Comparison of ENCODE assay signal across 11 mouse cellular contexts in genomic region chr3:156351727-156352126, GRCm38 (mm10).
DNase-seq lines count a peak whose midpoint lies in the region; ATAC-seq and TF ChIP-seq lines count a peak whose summit lies in the region.
"Had no signal": no experiment of that assay in that cellular context is flagged by ENCODE, and none has a peak within 500 bp of the region (broad histone marks: within the 10 kb centered on the region; RNA-seq: fewer than 3 reads in every experiment).

No protein-coding gene starts in this region.

- no peak for ATAC-seq in intestine, postnatal 0 days
- ATAC-seq in intestine, embryonic 16.5 days: no peak
- no peak for ATAC-seq in stomach, postnatal 0 days (ENCODE audit: low FRiP score, low TSS enrichment)
- ATAC-seq: forebrain, postnatal 0 days had no signal

- H3K27ac ChIP-seq in intestine, postnatal 0 days (ENCODE audit: low read depth, low read length): no peak overlapping the region
- H3K27ac ChIP-seq in intestine, embryonic 16.5 days (ENCODE audit: low read length): no peak overlapping the region
- no peak overlapping the region for H3K27ac ChIP-seq in stomach, postnatal 0 days (replicated peaks)
- H3K27ac ChIP-seq: limb, embryonic 13.5 days had no signal

- no peaks in the 10 kb centered on the region for H3K27me3 ChIP-seq in intestine, postnatal 0 days (replicated peaks; ENCODE audit: control insufficient read depth, insufficient read depth, low read length)
- no peaks in the 10 kb centered on the region for H3K27me3 ChIP-seq in intestine, embryonic 16.5 days (replicated peaks; ENCODE audit: control insufficient read depth, insufficient read depth, low read length)
- H3K27me3 ChIP-seq in stomach, postnatal 0 days (ENCODE audit: control insufficient read depth, insufficient read depth, low read length): no peaks in the 10 kb centered on the region
- H3K27me3 ChIP-seq: limb, embryonic 13.5 days had no signal

- no peaks in the 10 kb centered on the region for H3K9me3 ChIP-seq in intestine, postnatal 0 days (ENCODE audit: control insufficient read depth)
- H3K9me3 ChIP-seq in intestine, embryonic 16.5 days (ENCODE audit: control insufficient read depth, low read length): no peaks in the 10 kb centered on the region
- no peaks in the 10 kb centered on the region for H3K9me3 ChIP-seq in stomach, postnatal 0 days (ENCODE audit: control insufficient read depth, low read length)
- H3K9me3 ChIP-seq: limb, embryonic 13.5 days had no signal

- H3K4me2 ChIP-seq in intestine, postnatal 0 days (replicated peaks; ENCODE audit: low read depth): no peak overlapping the region
- H3K4me2 ChIP-seq in intestine, embryonic 16.5 days (ENCODE audit: low read depth, low read length): no peak overlapping the region
- no peak overlapping the region for H3K4me2 ChIP-seq in stomach, postnatal 0 days (replicated peaks; ENCODE audit: low read depth)
- H3K4me2 ChIP-seq: limb, embryonic 13.5 days had no signal

- no peak for TF ChIP-seq EP300 in stomach, postnatal 0 days (optimal IDR thresholded peaks at IDR 0.05)

- 0 out of 2 replicates have a peak, but pooled peaks have one; percentile 19 for TF ChIP-seq CTCF in intestine, postnatal 0 days (IDR thresholded peaks at IDR 0.05; ENCODE audit: low read depth)
- TF ChIP-seq CTCF in stomach, postnatal 0 days (IDR thresholded peaks at IDR 0.05; ENCODE audit: low read depth): peak; percentile 36

- WGBS in intestine, postnatal 0 days: 68% methylated on average over 4 of the region's 4 CpGs
- 63% methylated on average over 4 of the region's 4 CpGs for WGBS in intestine, embryonic 16.5 days
- 52% methylated on average over 4 of the region's 4 CpGs for WGBS in stomach, postnatal 0 days

- no peaks in the 10 kb centered on the region for H3K36me3 ChIP-seq in intestine, postnatal 0 days (ENCODE audit: control insufficient read depth, insufficient read depth)
- H3K36me3 ChIP-seq in intestine, embryonic 16.5 days (ENCODE audit: control insufficient read depth, insufficient read depth, low read length): no peaks in the 10 kb centered on the region
- no peaks in the 10 kb centered on the region for H3K36me3 ChIP-seq in stomach, postnatal 0 days (ENCODE audit: control insufficient read depth, insufficient read depth, low read length)
- H3K36me3 ChIP-seq: limb, embryonic 13.5 days had no signal

- no peaks in the 10 kb centered on the region for H3K4me1 ChIP-seq in intestine, postnatal 0 days (replicated peaks; ENCODE audit: control insufficient read depth, insufficient read depth, low read length)
- no peaks in the 10 kb centered on the region for H3K4me1 ChIP-seq in intestine, embryonic 16.5 days (ENCODE audit: control insufficient read depth, insufficient read depth, low read length)
- H3K4me1 ChIP-seq in stomach, postnatal 0 days (replicated peaks; ENCODE audit: control insufficient read depth, insufficient read depth): no peaks in the 10 kb centered on the region
- H3K4me1 ChIP-seq: limb, embryonic 13.5 days had no signal

- no peak overlapping the region for H3K9ac ChIP-seq in intestine, postnatal 0 days (ENCODE audit: low read depth, low read length)
- no peak overlapping the region for H3K9ac ChIP-seq in intestine, embryonic 16.5 days (ENCODE audit: low read depth, low read length)
- H3K9ac ChIP-seq in stomach, postnatal 0 days (ENCODE audit: low read length): no peak overlapping the region
- H3K9ac ChIP-seq: forebrain, postnatal 0 days; limb, embryonic 13.5 days had no signal

- peak; percentile 42 for DNase-seq in testis, postnatal 10 days (ENCODE audit: low spot score)
- no peak for DNase-seq in testis, postnatal 14 days (ENCODE audit: low spot score)
- DNase-seq in cerebellum, adult 9-10 months: peak; percentile 31
- no peak for DNase-seq in stomach, postnatal 0 days (ENCODE audit: low spot score)
- DNase-seq in spleen, postnatal 14 days (ENCODE audit: low spot score in 2 of 2): no peak
- no peak for DNase-seq in left cerebral cortex, adult 18-20 months (ENCODE audit: low spot score in 2 of 2)
- DNase-seq: forebrain, postnatal 0 days; kidney, adult 2 months had no signal

- no peak overlapping the region for H3K4me3 ChIP-seq in intestine, postnatal 0 days (ENCODE audit: low read depth, low read length)
- no peak overlapping the region for H3K4me3 ChIP-seq in intestine, embryonic 16.5 days (ENCODE audit: low read length)
- no peak overlapping the region for H3K4me3 ChIP-seq in stomach, postnatal 0 days (ENCODE audit: low read depth, low read length)
- H3K4me3 ChIP-seq: limb, embryonic 13.5 days had no signal

Comparison
In these comparisons a context has a peak if more than half of its experiments do, and no peak if none do; other contexts are left out.
1. DNase-seq: peak in testis, postnatal 10 days (single experiment) and cerebellum, adult 9-10 months (single experiment); none in testis, postnatal 14 days (single experiment), stomach, postnatal 0 days (single experiment), spleen, postnatal 14 days (0 of 2) and left cerebral cortex, adult 18-20 months (0 of 2).